Mouse (Mus musculus) myocyte (in vitro differentiated cells): Measurements from ENCODE around the gene Nrm.

Source experiments
- CEBPB ChIP-seq: IDR thresholded peaks from 2 replicates; pipeline ENCODE4 v1.6.1; 2011; ENCODE audit warnings: mild to moderate bottlenecking, moderate library complexity; ENCODE audit not compliant: poor library complexity, insufficient read depth, severe bottlenecking
- E2F4 ChIP-seq: IDR thresholded peaks from one replicate; pipeline ENCODE4 v1.6.1; 2011; ENCODE audit warnings: mild to moderate bottlenecking, control low read depth, moderate library complexity; ENCODE audit not compliant: insufficient read depth
- MAX ChIP-seq: IDR thresholded peaks from one replicate; pipeline ENCODE4 v1.6.1; 2011; ENCODE audit warnings: low read depth, mild to moderate bottlenecking, control low read depth
- MYOD1 ChIP-seq, 3 experiments: IDR thresholded peaks; one replicate each; pipeline ENCODE4 v1.6.1; 2011; ENCODE audit warnings: control low read depth in 2 of 3, low read depth in 2 of 3, mild to moderate bottlenecking in 2 of 3, moderate library complexity in 1 of 3; ENCODE audit not compliant: insufficient read length in 2 of 3, control insufficient read depth in 1 of 3
- MYOG ChIP-seq, 3 experiments: IDR thresholded peaks; one replicate each; pipeline ENCODE4 v1.6.1; 2011; ENCODE audit warnings: control low read depth in 2 of 3, low read depth in 2 of 3, mild to moderate bottlenecking in 2 of 3; ENCODE audit not compliant: insufficient read length in 2 of 3, control insufficient read depth in 1 of 3, insufficient read depth in 1 of 3
- POLR2A ChIP-seq: IDR thresholded peaks from one replicate; pipeline ENCODE4 v1.6.1; 2011; ENCODE audit warnings: low read depth, mild to moderate bottlenecking, control low read depth, moderate library complexity; ENCODE audit not compliant: insufficient read length
- POLR2AphosphoS2 ChIP-seq: IDR thresholded peaks from one replicate; pipeline ENCODE4 v1.6.1; 2011; ENCODE audit warnings: low read depth, control low read depth; ENCODE audit not compliant: insufficient read length
- REST ChIP-seq: IDR thresholded peaks from one replicate; pipeline ENCODE4 v1.6.1; 2011; ENCODE audit warnings: mild to moderate bottlenecking, control low read depth, moderate library complexity; ENCODE audit not compliant: insufficient read depth, insufficient read length
- SRF ChIP-seq: IDR thresholded peaks from one replicate; pipeline ENCODE4 v1.6.1; 2011; ENCODE audit warnings: low read depth; ENCODE audit not compliant: control insufficient read depth, insufficient read length
- TCF12 ChIP-seq: IDR thresholded peaks from one replicate; pipeline ENCODE4 v1.6.1; 2011; ENCODE audit warnings: mild to moderate bottlenecking, control low read depth; ENCODE audit not compliant: poor library complexity, insufficient read depth, severe bottlenecking
- TCF3 ChIP-seq: IDR thresholded peaks from one replicate; pipeline ENCODE4 v1.6.1; 2011; ENCODE audit warnings: low read depth, control low read depth; ENCODE audit not compliant: insufficient read length
- USF1 ChIP-seq: IDR thresholded peaks from one replicate; pipeline ENCODE4 v1.6.1; 2011; ENCODE audit warnings: low read depth, mild to moderate bottlenecking, control low read depth, moderate library complexity

- TF ChIP-seq POLR2A: no peak
- TF ChIP-seq MAX: no peak
- TF ChIP-seq USF1: no peak
- TF ChIP-seq REST: no peak
- TF ChIP-seq E2F4: no peak
- TF ChIP-seq CEBPB: no peak
- no peak for TF ChIP-seq SRF
- no peak for TF ChIP-seq TCF12
- TF ChIP-seq MYOG (IDR thresholded peaks at IDR 0.05; ENCODE audit: control insufficient read depth in 1 of 3, insufficient read depth in 1 of 3, insufficient read length in 2 of 3, low read depth in 2 of 3): no peak
- TF ChIP-seq TCF3: no peak
- TF ChIP-seq POLR2AphosphoS2: no peak
- TF ChIP-seq MYOD1 (IDR thresholded peaks at IDR 0.05; ENCODE audit: control insufficient read depth in 1 of 3, insufficient read length in 2 of 3, low read depth in 2 of 3): no peak
Measured at GRCm38 (mm10) chr17:35812307-35812706, 48.8 kb upstream of the Nrm start.
